Mouse (Mus musculus) liver, embryonic 14.5 days (tissue): ENCODE results near the gene Oxa1l.

Source experiments
- CTCF ChIP-seq: IDR thresholded peaks from 2 replicates; pipeline ENCODE4 v1.5.1; 2016; ENCODE audit warnings: antibody characterized with exemption, low read depth, control low read depth
- EP300 ChIP-seq: IDR thresholded peaks from 2 replicates; pipeline ENCODE4 v1.6.1; 2016; ENCODE audit warnings: antibody characterized with exemption, low read depth

GRCm38 (mm10) chr14:54311763-54312162 lies 48.9 kb upstream of the Oxa1l start:
- TF ChIP-seq CTCF = no peak
- no peak for TF ChIP-seq EP300
